Mouse (Mus musculus) limb, embryonic 15.5 days (tissue): ENCODE data around the gene Aqr. TPM values are rescaled to one million over a fixed set of nuclear protein-coding genes. Genes with fewer than 3 reads are reported as not detected.

Experiments used
- ATAC-seq: fragments of 200-750 bp; cut with Nextera tagmentation; 2 replicates; pipeline ENCODE4 v1.8.0; 2017; ENCODE audit warnings: low read depth, moderate TSS enrichment; ENCODE audit not compliant: insufficient number of reproducible peaks, low FRiP score, low TSS enrichment
- H3K27ac ChIP-seq: fragments of 300-500 bp; sonication (generic); 2 replicates; pipeline ENCODE4 v1.5.1; 2015; ENCODE audit warnings: moderate library complexity, mild to moderate bottlenecking, inconsistent platforms
- H3K27me3 ChIP-seq: fragments of 300-500 bp; sonication (generic); 2 replicates; pipeline ENCODE4 v1.6.1; 2015; ENCODE audit warnings: inconsistent platforms
- H3K36me3 ChIP-seq: fragments of 300-500 bp; sonication (generic); 2 replicates; pipeline ENCODE4 v1.6.1; 2015; ENCODE audit warnings: inconsistent platforms
- H3K4me1 ChIP-seq: fragments of 300-500 bp; sonication (generic); 2 replicates; pipeline ENCODE4 v1.6.1; 2015; ENCODE audit warnings: inconsistent platforms
- H3K4me2 ChIP-seq: fragments of 300-500 bp; sonication (generic); 2 replicates; pipeline ENCODE4 v1.6.1; 2015; ENCODE audit warnings: mild to moderate bottlenecking, inconsistent platforms
- H3K4me3 ChIP-seq: fragments of 300-500 bp; sonication (generic); 2 replicates; pipeline ENCODE4 v1.5.1; 2015; ENCODE audit warnings: mild to moderate bottlenecking, inconsistent platforms
- H3K9ac ChIP-seq: fragments of 300-500 bp; sonication (generic); 2 replicates; pipeline ENCODE4 v1.6.1; 2015; ENCODE audit warnings: inconsistent platforms
- H3K9me3 ChIP-seq: fragments of 300-500 bp; sonication (generic); 2 replicates; pipeline ENCODE4 v1.6.1; 2016; ENCODE audit warnings: inconsistent platforms
- WGBS: fragments of 180-500 bp; shearing (Covaris S2); methylation state at CpG from one replicate; pipeline ENCODE4 v1.1.7; 2015; 5-methylcytosine and 5-hydroxymethylcytosine counted together
- polyA plus RNA-seq: library from polyadenylated mRNA; unstranded; fragments of >200 nt; fragmentation: Nextera tagmentation; extraction: Ambion mirVana; gene quantifications from 2 replicates; pipeline ENCODE4 v1.2.1, GENCODE M21; 2015

The Aqr gene
- polyA plus RNA-seq, 1 experiment from 2014 or later: 40.3 TPM

GRCm38 (mm10) chr2:114130657-114131056 lies 56.2 kb downstream of the Aqr start:
- H3K9ac ChIP-seq: no peak overlapping the region
- peaks cover 66% of the 10 kb centered on the region for H3K36me3 ChIP-seq
- no peaks in the 10 kb centered on the region for H3K9me3 ChIP-seq
- ATAC-seq: no peak
- no peaks in the 10 kb centered on the region for H3K27me3 ChIP-seq
- no peak overlapping the region for H3K4me3 ChIP-seq
- WGBS: 94% methylated on average over 13 of the region's 13 CpGs
- no peak overlapping the region for H3K4me2 ChIP-seq
- no peaks in the 10 kb centered on the region for H3K4me1 ChIP-seq
- no peak overlapping the region for H3K27ac ChIP-seq

DNA sequence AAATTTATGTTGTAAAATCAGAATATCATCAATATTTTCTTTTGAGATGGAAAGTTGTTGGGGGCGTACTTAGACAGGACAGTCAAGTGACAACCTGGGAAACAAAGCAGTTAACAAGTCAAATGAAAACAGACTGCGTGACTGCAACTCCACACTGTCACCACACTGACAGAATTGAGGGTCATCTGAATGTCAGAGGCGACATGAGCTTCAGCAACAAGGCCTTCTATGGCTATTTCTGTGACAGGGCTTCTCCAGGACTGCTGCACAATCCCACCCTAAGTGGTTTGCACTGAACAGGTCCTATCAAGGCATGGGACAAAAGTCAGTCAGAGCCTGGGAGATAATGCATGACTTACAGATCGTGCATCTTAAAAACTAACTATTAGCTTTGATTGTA lies 63.5 kb downstream of the Aqr start:
- Histone ChIP-seq H3K36me3 (peaks cover 61% of the 10 kb centered on the region), H3K4me3 (no peak overlapping the region), H3K27me3 (no peaks in the 10 kb centered on the region), H3K9ac (no peak overlapping the region), H3K4me1 (no peaks in the 10 kb centered on the region), H3K27ac (no peak overlapping the region), H3K9me3 (no peaks in the 10 kb centered on the region), H3K4me2 (no peak overlapping the region)
- no peak for ATAC-seq
- 89% methylated on average over 4 of the region's 4 CpGs for WGBS

GRCm38 (mm10) chr2:114119451-114119850 lies 67.4 kb downstream of the Aqr start:
- H3K9me3 ChIP-seq: no peaks in the 10 kb centered on the region
- no peak overlapping the region for H3K4me2 ChIP-seq
- H3K27ac ChIP-seq: no peak overlapping the region
- no peak overlapping the region for H3K4me3 ChIP-seq
- H3K9ac ChIP-seq: no peak overlapping the region
- WGBS: 78% methylated on average over 7 of the region's 7 CpGs
- ATAC-seq: no peak
- H3K36me3 ChIP-seq: peaks cover 57% of the 10 kb centered on the region
- no peaks in the 10 kb centered on the region for H3K27me3 ChIP-seq
- no peaks in the 10 kb centered on the region for H3K4me1 ChIP-seq

DNA sequence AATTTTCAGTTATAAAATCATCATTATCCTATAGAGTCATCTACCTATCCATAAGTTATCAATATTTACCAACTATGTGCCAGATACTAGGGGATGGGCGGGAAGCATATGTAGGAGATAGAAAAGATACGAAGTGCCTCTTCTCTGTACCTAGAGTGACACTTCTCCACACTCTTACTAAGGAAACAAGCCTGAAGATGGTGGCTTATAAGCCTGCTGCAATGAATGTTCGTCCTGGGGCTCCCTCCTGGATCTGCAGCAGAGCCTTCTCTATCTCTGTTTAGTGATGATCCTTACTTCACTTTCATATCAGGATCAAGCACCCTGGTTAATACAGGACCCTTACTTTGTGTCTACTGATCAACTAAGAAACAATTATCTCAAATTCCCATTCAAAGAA lies 69.2 kb downstream of the Aqr start:
- 90% methylated on average over 3 of the region's 3 CpGs for WGBS
- H3K4me1 ChIP-seq: no peaks in the 10 kb centered on the region
- no peak for ATAC-seq
- H3K36me3 ChIP-seq: peaks cover 55% of the 10 kb centered on the region
- H3K9ac ChIP-seq: no peak overlapping the region
- no peak overlapping the region for H3K4me3 ChIP-seq
- H3K27ac ChIP-seq: no peak overlapping the region
- no peaks in the 10 kb centered on the region for H3K9me3 ChIP-seq
- no peaks in the 10 kb centered on the region for H3K27me3 ChIP-seq
- no peak overlapping the region for H3K4me2 ChIP-seq

GRCm38 (mm10) chr2:114117235-114117634 lies 69.6 kb downstream of the Aqr start:
- Histone ChIP-seq H3K4me1 (no peaks in the 10 kb centered on the region), H3K27me3 (no peaks in the 10 kb centered on the region), H3K9ac (no peak overlapping the region), H3K36me3 (peaks cover 58% of the 10 kb centered on the region), H3K27ac (no peak overlapping the region), H3K4me3 (no peak overlapping the region), H3K9me3 (no peaks in the 10 kb centered on the region), H3K4me2 (no peak overlapping the region)
- no peak for ATAC-seq
- 93% methylated on average over 3 of the region's 3 CpGs for WGBS

DNA sequence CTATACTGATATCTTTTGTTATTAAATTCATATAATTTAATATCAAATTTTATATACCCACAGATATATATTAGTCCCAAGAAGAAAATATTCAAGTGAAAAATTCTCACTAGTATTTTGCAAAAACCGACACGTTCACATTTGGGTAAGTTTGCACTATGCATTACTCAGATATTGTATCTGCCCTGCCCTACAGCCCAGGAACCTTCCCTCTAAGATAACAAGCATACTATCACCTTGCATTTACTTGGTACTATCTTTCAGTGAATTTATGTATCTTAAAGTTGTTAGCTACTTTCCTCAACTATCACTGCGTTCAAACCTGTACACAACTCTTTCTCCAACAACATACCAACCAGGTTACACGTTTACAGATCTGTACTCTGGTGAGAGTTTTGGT lies 71.3 kb downstream of the Aqr start:
- H3K27ac ChIP-seq: no peak overlapping the region
- no peaks in the 10 kb centered on the region for H3K27me3 ChIP-seq
- ATAC-seq: no peak
- H3K4me3 ChIP-seq: no peak overlapping the region
- H3K9me3 ChIP-seq: no peaks in the 10 kb centered on the region
- no peak overlapping the region for H3K4me2 ChIP-seq
- H3K36me3 ChIP-seq: peaks cover 50% of the 10 kb centered on the region
- no peaks in the 10 kb centered on the region for H3K4me1 ChIP-seq
- H3K9ac ChIP-seq: no peak overlapping the region
- 87% methylated on average over 4 of the region's 4 CpGs for WGBS

GRCm38 (mm10) chr2:114107288-114108278 lies 79.2 kb downstream of the Aqr start:
- H3K4me1 ChIP-seq: no peaks in the 10 kb centered on the region
- no peak for ATAC-seq
- no peaks in the 10 kb centered on the region for H3K9me3 ChIP-seq
- no peak overlapping the region for H3K4me3 ChIP-seq
- H3K9ac ChIP-seq: no peak overlapping the region
- H3K27ac ChIP-seq: no peak overlapping the region
- no peak overlapping the region for H3K4me2 ChIP-seq
- no peaks in the 10 kb centered on the region for H3K27me3 ChIP-seq
- peaks cover 61% of the 10 kb centered on the region for H3K36me3 ChIP-seq
- WGBS: 87% methylated on average over 23 of the region's 23 CpGs

GRCm38 (mm10) chr2:114106383-114106782 lies 80.4 kb downstream of the Aqr start:
- no peak for ATAC-seq

DNA sequence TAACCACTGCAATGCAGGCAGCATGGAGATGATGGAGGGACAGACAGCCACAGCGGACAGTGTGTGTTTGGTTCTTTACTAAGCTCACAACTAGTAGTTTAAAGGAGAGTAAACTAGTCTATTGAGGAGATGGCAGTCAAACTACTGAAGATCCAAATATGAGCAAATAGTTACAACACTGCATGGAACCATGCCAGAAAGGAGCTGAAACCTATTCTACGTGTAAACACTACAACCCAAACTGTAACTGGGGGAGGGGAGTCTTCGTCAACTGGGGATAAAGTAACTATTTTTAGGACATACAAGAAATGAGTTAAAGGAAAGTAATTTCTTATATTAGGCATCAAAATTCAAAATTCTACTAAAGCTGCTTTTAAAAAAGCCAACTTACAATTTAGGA lies 84.4 kb downstream of the Aqr start:
- Histone ChIP-seq H3K4me2 (no peak overlapping the region), H3K9me3 (no peaks in the 10 kb centered on the region), H3K36me3 (peaks cover 66% of the 10 kb centered on the region), H3K27me3 (no peaks in the 10 kb centered on the region), H3K9ac (no peak overlapping the region), H3K4me1 (0 out of 2 replicates have a peak, but pooled peaks cover 4% of the 10 kb centered on the region), H3K4me3 (no peak overlapping the region), H3K27ac (no peak overlapping the region)
- no peak for ATAC-seq
- 82% methylated on average over 3 of the region's 3 CpGs for WGBS

More at GRCm38 (mm10) chr2:114106383-114106782, 80.4 kb downstream of the Aqr start:
- Histone ChIP-seq H3K36me3 (peaks cover 66% of the 10 kb centered on the region), H3K9me3 (no peaks in the 10 kb centered on the region), H3K27ac (no peak overlapping the region), H3K27me3 (no peaks in the 10 kb centered on the region), H3K4me2 (no peak overlapping the region), H3K4me1 (no peaks in the 10 kb centered on the region), H3K4me3 (no peak overlapping the region), H3K9ac (no peak overlapping the region)
- WGBS: 94% methylated on average over 8 of the region's 8 CpGs

DNA sequence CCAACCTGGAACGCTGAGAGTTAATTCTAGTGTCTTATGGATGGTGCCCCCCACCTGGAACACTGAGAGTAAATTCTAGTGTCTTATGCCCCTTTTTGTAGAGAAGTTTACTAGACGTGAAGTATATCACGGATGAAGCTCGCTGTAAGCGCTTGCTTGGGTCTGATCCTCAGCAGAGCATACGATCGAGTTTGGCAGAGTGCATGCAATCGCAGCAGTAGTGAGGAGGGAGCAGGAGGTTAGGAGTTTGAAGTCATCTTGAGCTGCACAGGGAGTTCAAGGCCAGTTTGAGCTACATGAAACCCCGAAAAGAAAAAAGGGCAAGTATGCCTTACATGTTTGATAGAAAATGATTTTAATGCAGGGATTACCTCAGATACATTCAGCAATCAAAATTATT lies 86.0 kb downstream of the Aqr start:
- no peak overlapping the region for H3K4me2 ChIP-seq
- no peak for ATAC-seq
- no peak overlapping the region for H3K9ac ChIP-seq
- H3K4me1 ChIP-seq: 0 out of 2 replicates have a peak, but pooled peaks cover 4% of the 10 kb centered on the region
- H3K4me3 ChIP-seq: no peak overlapping the region
- H3K27me3 ChIP-seq: no peaks in the 10 kb centered on the region
- peaks cover 57% of the 10 kb centered on the region for H3K36me3 ChIP-seq
- H3K9me3 ChIP-seq: no peaks in the 10 kb centered on the region
- no peak overlapping the region for H3K27ac ChIP-seq
- WGBS: 89% methylated on average over 9 of the region's 9 CpGs

DNA sequence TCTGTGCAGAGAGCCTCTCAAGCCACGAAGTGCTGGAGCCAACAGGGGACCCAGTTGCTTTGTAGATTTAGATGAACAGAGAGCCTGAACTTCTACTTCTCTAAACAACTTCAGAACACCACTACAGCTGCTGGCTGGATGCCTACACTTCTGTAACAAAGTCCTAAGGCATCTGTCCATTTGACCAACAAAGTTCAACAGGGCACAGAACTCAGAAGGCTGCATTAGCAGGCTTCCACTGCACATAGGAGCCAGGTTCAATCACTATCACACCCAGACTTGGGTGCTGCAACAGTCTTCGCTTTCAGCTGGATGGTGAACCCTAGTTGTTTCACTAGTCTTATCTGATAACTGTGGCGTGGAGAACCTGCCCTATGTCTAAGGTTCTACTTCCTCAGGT lies 87.0 kb downstream of the Aqr start:
- no peak overlapping the region for H3K4me2 ChIP-seq
- no peaks in the 10 kb centered on the region for H3K27me3 ChIP-seq
- H3K27ac ChIP-seq: no peak overlapping the region
- no peak overlapping the region for H3K9ac ChIP-seq
- no peaks in the 10 kb centered on the region for H3K9me3 ChIP-seq
- peaks cover 48% of the 10 kb centered on the region for H3K36me3 ChIP-seq
- H3K4me1 ChIP-seq: 0 out of 2 replicates have a peak, but pooled peaks cover 4% of the 10 kb centered on the region
- no peak overlapping the region for H3K4me3 ChIP-seq
- ATAC-seq: no peak
- WGBS: 91% methylated on average over 3 of the region's 3 CpGs

- Histone ChIP-seq H3K36me3 (peaks cover 42% of the 10 kb centered on the region), H3K4me1 (0 out of 2 replicates have a peak, but pooled peaks cover 4% of the 10 kb centered on the region), H3K27ac (no peak overlapping the region), H3K27me3 (no peaks in the 10 kb centered on the region), H3K9me3 (no peaks in the 10 kb centered on the region), H3K4me3 (no peak overlapping the region), H3K4me2 (no peak overlapping the region), H3K9ac (no peak overlapping the region)
- WGBS: 88% methylated on average over 5 of the region's 5 CpGs
- ATAC-seq: no peak
Measured at GRCm38 (mm10) chr2:114099109-114099508, 87.7 kb downstream of the Aqr start.
